Mouse (Mus musculus): ENCODE results near the gene Dlg5. TPM values are rescaled to one million over a fixed set of nuclear protein-coding genes. Genes with fewer than 3 reads are reported as not detected.
A peak's percentile ranks its signal among the peaks of the same experiment; 100 is the strongest.

The Dlg5 gene
- polyA plus RNA-seq, 1 experiment, result 40.9 TPM

DNA sequence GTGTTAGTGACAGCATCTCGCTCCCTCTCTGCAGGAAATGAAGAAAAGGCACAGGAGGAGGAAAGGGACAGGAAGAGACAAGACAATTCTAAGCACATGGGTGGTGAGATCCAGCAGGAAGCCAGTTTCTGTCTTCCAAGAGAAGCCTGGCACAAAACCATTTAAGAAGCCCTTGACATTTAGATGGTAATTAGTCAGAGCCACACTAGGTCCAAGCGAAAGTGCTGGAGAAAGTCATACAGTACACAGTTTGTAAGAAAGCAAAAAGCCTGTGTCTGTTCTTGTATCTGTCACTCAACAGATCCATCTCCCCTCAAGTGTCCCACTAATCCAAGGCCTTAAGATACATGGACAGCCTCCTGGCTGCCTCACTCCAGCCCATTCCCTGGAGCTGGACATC lies 3.7 kb downstream of the Dlg5 start:
- Histone ChIP-seq H3K9me3 (replicated peaks; ENCODE audit: control insufficient read depth, insufficient read depth, low read length, poor library complexity, severe bottlenecking) (no peaks in the 10 kb centered on the region), H3K9ac (ENCODE audit: low read depth, poor library complexity, severe bottlenecking) (no peak overlapping the region), H3K27ac (ENCODE audit: insufficient read depth, low read length) (no peak overlapping the region), H3K4me1 (ENCODE audit: control insufficient read depth, insufficient read depth, low read length) (peaks cover 5% of the 10 kb centered on the region), H3K4me3 (ENCODE audit: low read depth, low read length) (no peak overlapping the region), H3K36me3 (ENCODE audit: control insufficient read depth, insufficient read depth, low read length, poor library complexity, severe bottlenecking) (no peaks in the 10 kb centered on the region), H3K27me3 (ENCODE audit: control insufficient read depth, insufficient read depth, low read length, poor library complexity, severe bottlenecking) (no peaks in the 10 kb centered on the region)
- no peak for TF ChIP-seq CTCF (IDR thresholded peaks at IDR 0.05; ENCODE audit: low read depth, low read length)
- TF ChIP-seq POLR2A (IDR thresholded peaks at IDR 0.05; ENCODE audit: insufficient read depth, low read length), result no peak
- TF ChIP-seq EP300 (IDR thresholded peaks at IDR 0.05; ENCODE audit: insufficient read depth, low read depth, low read length), result no peak

DNA sequence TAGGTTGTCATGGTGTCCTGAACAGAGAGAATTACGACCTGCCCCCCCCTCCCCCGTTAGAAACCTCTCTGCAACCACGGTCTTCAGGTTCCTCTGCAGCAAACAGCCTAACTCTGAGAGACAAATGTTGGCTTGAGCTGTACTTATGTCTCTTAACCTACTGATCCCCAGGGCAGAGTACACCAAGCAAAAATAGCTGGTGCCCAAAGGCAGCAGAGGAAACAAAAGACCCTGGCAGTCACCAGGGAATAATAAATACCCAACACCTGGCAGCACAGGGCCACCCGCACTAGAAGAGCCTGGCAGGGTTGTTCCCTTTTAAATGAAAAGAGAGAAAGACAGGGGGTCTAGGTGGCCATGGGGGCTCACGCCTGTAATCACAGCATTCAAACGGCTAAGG lies 4.9 kb downstream of the Dlg5 start:
- H3K27me3 ChIP-seq (ENCODE audit: control insufficient read depth, insufficient read depth, low read length, poor library complexity, severe bottlenecking), result no peaks in the 10 kb centered on the region

DNA sequence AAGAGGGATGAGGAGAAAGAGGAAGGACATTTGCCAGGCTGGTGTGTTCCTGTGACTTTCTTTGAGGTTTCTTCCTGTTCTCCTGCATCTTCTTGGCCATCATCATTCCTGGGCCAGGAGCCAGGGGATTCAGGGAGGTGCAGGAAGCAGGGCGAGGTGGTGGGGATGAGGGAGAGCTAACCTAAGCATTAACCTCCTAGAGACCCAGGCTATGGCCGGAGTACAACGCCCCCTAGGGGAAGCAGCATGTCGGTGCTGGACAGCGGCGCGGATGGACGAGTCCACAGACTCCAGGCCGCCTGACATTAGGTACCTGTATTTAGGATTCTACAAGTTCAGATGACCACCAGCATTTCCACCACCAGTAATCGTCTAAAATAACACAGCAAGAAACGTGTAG lies 6.1 kb downstream of the Dlg5 start:
- TF ChIP-seq CTCF (IDR thresholded peaks at IDR 0.05; ENCODE audit: low read depth, low read length), result peak; percentile 86
- TF ChIP-seq POLR2A (IDR thresholded peaks at IDR 0.05; ENCODE audit: insufficient read depth, low read length), result no peak
- no peak for TF ChIP-seq EP300 (IDR thresholded peaks at IDR 0.05; ENCODE audit: insufficient read depth, low read depth, low read length)
- Histone ChIP-seq H3K4me1 (ENCODE audit: control insufficient read depth, insufficient read depth, low read length) (peaks cover 5% of the 10 kb centered on the region), H3K9me3 (replicated peaks; ENCODE audit: control insufficient read depth, insufficient read depth, low read length, poor library complexity, severe bottlenecking) (no peaks in the 10 kb centered on the region), H3K36me3 (ENCODE audit: control insufficient read depth, insufficient read depth, low read length, poor library complexity, severe bottlenecking) (no peaks in the 10 kb centered on the region), H3K27me3 (ENCODE audit: control insufficient read depth, insufficient read depth, low read length, poor library complexity, severe bottlenecking) (no peaks in the 10 kb centered on the region), H3K27ac (ENCODE audit: insufficient read depth, low read length) (no peak overlapping the region), H3K9ac (ENCODE audit: low read depth, poor library complexity, severe bottlenecking) (no peak overlapping the region), H3K4me3 (ENCODE audit: low read depth, low read length) (no peak overlapping the region)

More for the DNA sequence above, 4.9 kb downstream of the Dlg5 start:
- TF ChIP-seq EP300 (IDR thresholded peaks at IDR 0.05; ENCODE audit: insufficient read depth, low read depth, low read length), result no peak
- TF ChIP-seq CTCF (IDR thresholded peaks at IDR 0.05; ENCODE audit: low read depth, low read length), result no peak
- no peak for TF ChIP-seq POLR2A (IDR thresholded peaks at IDR 0.05; ENCODE audit: insufficient read depth, low read length)
- Histone ChIP-seq H3K27ac (ENCODE audit: insufficient read depth, low read length) (no peak overlapping the region), H3K4me3 (ENCODE audit: low read depth, low read length) (no peak overlapping the region), H3K9ac (ENCODE audit: low read depth, poor library complexity, severe bottlenecking) (no peak overlapping the region), H3K36me3 (ENCODE audit: control insufficient read depth, insufficient read depth, low read length, poor library complexity, severe bottlenecking) (no peaks in the 10 kb centered on the region), H3K4me1 (ENCODE audit: control insufficient read depth, insufficient read depth, low read length) (peaks cover 5% of the 10 kb centered on the region), H3K9me3 (replicated peaks; ENCODE audit: control insufficient read depth, insufficient read depth, low read length, poor library complexity, severe bottlenecking) (no peaks in the 10 kb centered on the region)

DNA sequence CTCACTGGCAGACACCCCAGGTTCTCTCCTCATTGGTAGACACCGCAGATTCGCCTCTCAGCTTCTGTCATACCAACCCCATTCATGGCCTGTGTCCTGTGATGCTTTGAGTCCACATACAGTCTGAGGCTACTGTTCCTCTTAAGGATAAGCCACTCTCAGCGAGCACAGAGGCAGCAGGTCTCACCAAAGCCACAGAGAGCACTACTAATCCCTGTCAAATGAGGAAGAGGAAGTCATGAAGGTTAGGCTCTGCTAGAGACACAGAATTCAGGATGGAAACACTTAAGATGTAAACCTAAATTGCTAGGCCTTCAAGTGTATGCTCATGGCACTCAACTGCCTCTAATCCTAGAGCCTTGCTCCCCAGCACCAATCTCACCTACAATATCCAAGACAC lies 9.8 kb downstream of the Dlg5 start:
- Histone ChIP-seq H3K9me3 (replicated peaks; ENCODE audit: control insufficient read depth, insufficient read depth, low read length, poor library complexity, severe bottlenecking) (no peaks in the 10 kb centered on the region), H3K9ac (ENCODE audit: low read depth, poor library complexity, severe bottlenecking) (no peak overlapping the region), H3K27ac (ENCODE audit: insufficient read depth, low read length) (no peak overlapping the region), H3K27me3 (ENCODE audit: control insufficient read depth, insufficient read depth, low read length, poor library complexity, severe bottlenecking) (no peaks in the 10 kb centered on the region), H3K4me1 (ENCODE audit: control insufficient read depth, insufficient read depth, low read length) (peaks cover 10% of the 10 kb centered on the region), H3K4me3 (ENCODE audit: low read depth, low read length) (no peak overlapping the region), H3K36me3 (ENCODE audit: control insufficient read depth, insufficient read depth, low read length, poor library complexity, severe bottlenecking) (no peaks in the 10 kb centered on the region)
- TF ChIP-seq EP300 (IDR thresholded peaks at IDR 0.05; ENCODE audit: insufficient read depth, low read depth, low read length), result no peak
- no peak for TF ChIP-seq CTCF (IDR thresholded peaks at IDR 0.05; ENCODE audit: low read depth, low read length)
- TF ChIP-seq POLR2A (IDR thresholded peaks at IDR 0.05; ENCODE audit: insufficient read depth, low read length), result no peak

DNA sequence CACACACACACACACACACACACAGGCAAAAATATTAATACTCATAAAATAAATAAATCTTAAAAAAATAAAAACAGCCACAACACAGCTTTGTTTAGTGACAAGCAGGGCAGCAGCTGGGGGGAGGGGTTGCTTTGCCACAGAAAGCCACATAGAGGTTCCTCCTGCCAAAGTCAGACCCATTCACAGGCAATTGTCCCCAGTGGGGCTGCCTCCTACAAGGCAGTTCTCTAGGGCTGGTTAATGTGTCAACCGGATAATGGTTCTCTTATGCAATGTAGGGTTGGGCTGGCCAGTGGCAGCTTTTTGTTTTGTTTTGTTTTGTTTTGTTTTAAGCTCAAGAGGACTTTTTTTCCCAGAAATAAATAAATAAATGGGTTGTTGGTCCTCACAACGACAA lies 11.3 kb downstream of the Dlg5 start:
- H3K27me3 ChIP-seq (ENCODE audit: control insufficient read depth, insufficient read depth, low read length, poor library complexity, severe bottlenecking), result no peaks in the 10 kb centered on the region
- H3K9ac ChIP-seq (ENCODE audit: low read depth, poor library complexity, severe bottlenecking), result no peak overlapping the region
- H3K9me3 ChIP-seq (replicated peaks; ENCODE audit: control insufficient read depth, insufficient read depth, low read length, poor library complexity, severe bottlenecking), result no peaks in the 10 kb centered on the region
- no peaks in the 10 kb centered on the region for H3K36me3 ChIP-seq (ENCODE audit: control insufficient read depth, insufficient read depth, low read length, poor library complexity, severe bottlenecking)
- H3K4me3 ChIP-seq (ENCODE audit: low read depth, low read length), result no peak overlapping the region
- no peak overlapping the region for H3K27ac ChIP-seq (ENCODE audit: insufficient read depth, low read length)
- peaks cover 10% of the 10 kb centered on the region for H3K4me1 ChIP-seq (ENCODE audit: control insufficient read depth, insufficient read depth, low read length)
- no peak for TF ChIP-seq EP300 (IDR thresholded peaks at IDR 0.05; ENCODE audit: insufficient read depth, low read depth, low read length)
- no peak for TF ChIP-seq CTCF (IDR thresholded peaks at IDR 0.05; ENCODE audit: low read depth, low read length)
- no peak for TF ChIP-seq POLR2A (IDR thresholded peaks at IDR 0.05; ENCODE audit: insufficient read depth, low read length)

DNA sequence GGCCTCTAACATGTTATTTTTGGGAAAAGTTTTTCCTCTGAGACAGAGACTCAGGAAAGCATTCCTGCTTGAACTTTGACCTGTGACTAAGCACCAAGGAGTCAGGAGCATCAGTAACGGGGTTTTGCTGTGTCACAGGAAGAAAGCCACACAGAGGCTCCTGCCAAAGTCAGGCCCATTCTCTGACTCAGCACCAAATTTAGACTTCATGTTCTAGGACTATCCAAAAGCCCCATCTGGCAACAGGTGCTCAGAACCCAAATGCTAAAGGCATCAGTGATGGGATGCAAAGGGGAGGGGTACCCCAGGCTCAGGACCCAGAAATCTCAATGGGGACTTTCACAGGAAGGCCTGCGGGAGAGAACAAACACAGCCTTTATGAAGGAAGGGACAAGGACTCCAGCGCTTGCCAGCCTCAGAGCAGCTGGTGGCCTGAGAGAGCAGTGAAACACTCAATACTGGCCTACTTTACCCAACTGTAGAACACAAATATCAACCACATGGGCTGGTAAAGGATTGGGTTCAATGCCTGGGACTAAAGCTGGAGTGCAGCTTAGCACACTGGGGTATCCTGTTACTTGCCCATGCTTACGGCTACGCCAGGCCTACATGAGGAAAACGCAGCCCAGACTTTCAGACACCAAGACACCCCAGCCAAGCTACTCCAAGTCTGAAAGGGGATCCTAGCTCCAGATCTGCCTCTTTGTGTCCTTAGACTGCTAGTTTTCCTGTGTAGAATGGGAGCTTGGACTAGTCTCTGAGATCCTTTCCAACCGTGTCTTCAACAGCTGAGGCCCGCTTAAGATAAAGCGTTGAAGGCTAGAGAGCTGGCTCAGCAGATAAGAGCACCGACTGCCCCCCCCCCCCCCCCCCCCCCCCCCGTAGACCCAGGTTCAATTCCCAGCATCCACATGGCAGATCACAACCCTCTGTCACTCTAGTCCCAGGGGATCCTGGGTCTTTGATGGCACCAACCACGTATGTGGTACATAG lies 12.8 kb downstream of the Dlg5 start:
- TF ChIP-seq CTCF (IDR thresholded peaks at IDR 0.05; ENCODE audit: low read depth, low read length) (no peak), POLR2A (IDR thresholded peaks at IDR 0.05; ENCODE audit: insufficient read depth, low read length) (no peak), EP300 (IDR thresholded peaks at IDR 0.05; ENCODE audit: insufficient read depth, low read depth, low read length) (no peak)
- Histone ChIP-seq H3K36me3 (ENCODE audit: control insufficient read depth, insufficient read depth, low read length, poor library complexity, severe bottlenecking) (no peaks in the 10 kb centered on the region), H3K9ac (ENCODE audit: low read depth, poor library complexity, severe bottlenecking) (no peak overlapping the region), H3K27ac (ENCODE audit: insufficient read depth, low read length) (no peak overlapping the region), H3K4me1 (ENCODE audit: control insufficient read depth, insufficient read depth, low read length) (peaks cover 5% of the 10 kb centered on the region), H3K27me3 (ENCODE audit: control insufficient read depth, insufficient read depth, low read length, poor library complexity, severe bottlenecking) (no peaks in the 10 kb centered on the region), H3K4me3 (ENCODE audit: low read depth, low read length) (no peak overlapping the region), H3K9me3 (replicated peaks; ENCODE audit: control insufficient read depth, insufficient read depth, low read length, poor library complexity, severe bottlenecking) (no peaks in the 10 kb centered on the region)

Measured in ES-Bruce4 (cell line).